Mouse (Mus musculus): ENCODE measurements around the gene Rpap1.
"Not testable (repeated sequence)": the region's sequence is repeated elsewhere in the genome, so short reads cannot be mapped to it uniquely, and the experiment has no call there.

Rpap1 gene

DNA sequence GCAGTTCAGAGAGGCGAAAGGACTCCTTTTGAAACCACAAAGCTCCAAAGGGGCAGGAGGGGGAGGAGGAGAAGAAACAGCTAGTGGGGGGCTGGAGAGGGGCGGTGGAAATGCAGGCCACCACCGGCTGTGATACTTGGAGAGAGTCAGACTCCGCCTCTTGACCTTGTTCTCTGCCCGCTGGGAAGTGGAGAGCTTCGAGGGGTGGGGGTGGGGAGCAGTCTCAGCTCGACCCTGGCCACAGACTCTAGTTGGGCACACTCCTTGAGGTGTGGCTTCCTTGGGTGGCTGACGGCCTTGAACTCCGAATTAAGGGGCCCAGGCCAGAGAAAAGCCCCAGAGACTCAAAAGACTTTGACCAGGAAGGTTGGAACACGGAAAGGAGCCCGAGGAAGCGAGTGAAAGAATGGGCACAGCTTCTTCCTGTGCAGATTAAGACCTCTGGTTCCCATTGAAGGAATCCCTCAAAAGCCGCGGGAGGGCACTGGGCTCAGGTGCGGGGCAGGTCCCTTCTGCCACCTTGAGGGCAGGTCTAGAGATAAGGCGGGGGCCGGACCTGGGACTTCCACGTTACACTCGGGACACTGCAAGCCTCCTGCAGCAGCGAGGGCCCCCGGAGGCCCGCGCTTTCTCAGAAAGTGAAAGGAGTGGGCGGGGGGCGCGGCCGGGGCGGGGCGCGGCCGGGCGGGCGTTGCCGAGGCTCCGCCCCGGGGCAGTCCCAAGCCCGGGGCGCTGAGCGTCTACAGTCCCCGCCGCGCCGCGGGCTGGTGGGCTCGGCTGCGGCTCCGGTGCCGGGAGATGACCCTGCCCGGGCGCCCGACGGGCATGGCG, 45.5 kb downstream of the Rpap1 start, which contains the start of gene Itpka:
Gene Itpka (plus strand): TSS at position 757 of the 831 bp plus-strand sequence.
- peak; percentile 89 for DNase-seq (ENCODE audit: low read depth, low spot score)

DNA sequence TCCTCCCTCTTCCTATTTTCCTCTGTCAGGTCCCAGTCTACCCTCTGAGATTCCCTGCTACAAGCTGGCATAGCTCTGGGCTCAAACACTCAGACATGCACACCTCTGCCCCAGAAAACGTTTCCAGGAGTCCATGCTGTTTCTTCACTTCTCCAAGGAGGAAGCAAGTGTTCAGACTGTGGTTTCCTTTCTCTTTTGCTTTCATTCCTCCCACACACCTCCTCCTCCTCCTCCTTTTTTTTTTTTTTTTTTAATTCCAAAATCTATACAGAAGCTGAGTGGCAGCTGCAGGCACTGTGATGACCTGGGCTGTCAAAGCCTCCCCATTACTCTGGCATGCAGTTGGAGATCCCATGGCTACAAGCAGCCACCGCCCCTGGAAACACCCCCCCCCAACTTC, 46.8 kb downstream of the Rpap1 start:
- DNase-seq (ENCODE audit: low read depth, low spot score): no peak

DNA sequence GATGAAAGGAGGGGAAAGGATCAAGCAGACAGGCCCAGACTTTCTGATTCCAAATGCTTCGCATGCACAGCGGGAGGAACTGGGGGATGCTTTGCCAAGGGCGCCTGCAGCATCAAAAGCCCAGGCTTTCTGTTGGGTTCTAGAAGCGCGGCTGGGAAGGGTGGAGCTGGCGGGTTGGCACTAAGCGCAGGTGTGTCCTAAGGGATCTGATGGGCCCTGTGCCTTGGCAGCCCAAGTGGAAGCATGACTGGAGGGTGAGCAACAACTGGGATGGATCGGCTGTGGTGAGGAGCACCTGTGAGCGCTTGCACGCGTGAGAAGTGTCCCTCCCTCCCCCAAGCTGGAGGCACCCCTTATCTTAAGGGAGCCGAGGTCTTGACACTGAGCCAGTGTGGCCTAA, 50.2 kb downstream of the Rpap1 start:
- DNase-seq (ENCODE audit: low read depth, low spot score): no peak

DNA sequence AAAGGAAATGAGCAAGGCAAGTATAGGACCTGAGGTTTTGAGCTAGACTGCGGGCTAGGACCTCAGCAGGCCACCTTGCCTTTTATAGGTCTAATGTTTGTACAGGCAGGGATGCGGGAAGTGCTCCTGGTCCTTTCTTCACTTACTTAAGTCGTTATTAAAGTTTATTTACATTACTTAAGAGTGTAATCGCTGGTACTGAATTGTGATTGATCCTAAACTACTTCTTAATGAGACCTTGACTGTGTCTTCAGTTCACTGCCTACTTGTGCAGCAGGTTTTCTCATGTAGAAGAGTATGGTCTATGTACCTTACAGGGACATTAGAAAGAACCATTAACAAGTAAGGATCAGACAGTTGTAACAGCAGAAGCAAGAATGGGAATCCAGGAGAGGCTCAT, 56.6 kb downstream of the Rpap1 start:
- DNase-seq (ENCODE audit: low read depth, low spot score): no peak

DNA sequence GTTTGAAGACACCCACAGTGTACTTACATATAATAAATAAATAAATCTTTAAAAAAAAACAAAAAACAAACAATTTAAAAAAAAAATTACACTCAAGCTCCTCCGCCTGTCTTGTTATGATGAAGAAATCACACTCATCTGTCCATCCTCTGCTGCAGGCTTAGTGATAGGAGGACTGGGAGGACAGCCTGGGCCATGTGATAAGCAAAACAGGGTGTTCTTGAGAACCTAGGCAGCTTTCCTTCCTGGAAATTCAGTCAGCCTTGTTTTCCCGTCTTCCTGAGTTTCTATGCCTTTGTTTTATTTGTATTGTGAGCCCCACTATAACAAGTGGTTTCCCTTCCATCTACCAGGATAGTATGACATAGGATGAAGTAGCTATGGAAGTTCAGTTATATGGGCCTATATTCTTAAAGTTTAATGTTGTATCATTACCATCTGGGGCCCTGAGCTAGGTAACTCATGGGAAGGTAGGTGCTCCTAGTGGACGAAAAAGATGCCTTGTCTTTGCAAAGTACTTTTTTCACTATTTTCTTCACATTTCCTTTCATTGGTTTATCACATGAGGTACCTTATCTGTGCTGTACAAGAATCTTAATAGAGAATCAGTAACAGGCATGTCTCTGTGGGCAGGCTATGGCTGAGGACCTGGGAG, 59.4 kb downstream of the Rpap1 start:
- no peak for DNase-seq (ENCODE audit: low read depth, low spot score)

DNA sequence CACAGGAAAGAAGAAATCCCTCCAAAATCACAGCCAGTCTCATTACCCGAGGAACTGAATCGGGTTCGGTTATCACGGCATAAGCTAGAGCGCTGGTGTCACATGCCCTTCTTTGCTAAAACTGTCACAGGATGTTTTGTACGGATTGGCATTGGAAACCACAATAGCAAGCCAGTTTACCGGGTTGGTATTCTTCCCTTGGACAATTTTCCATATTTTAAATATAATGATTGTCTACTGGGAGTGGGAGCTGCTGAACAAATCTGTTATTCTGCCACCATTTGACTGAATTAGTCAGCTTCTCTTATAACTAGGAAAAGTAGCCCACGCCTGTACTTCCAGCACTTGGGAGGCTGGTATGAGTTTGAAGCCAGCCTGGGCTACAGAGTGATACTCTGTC, 66.3 kb downstream of the Rpap1 start:
- no peak for DNase-seq (ENCODE audit: low read depth, low spot score)

DNA sequence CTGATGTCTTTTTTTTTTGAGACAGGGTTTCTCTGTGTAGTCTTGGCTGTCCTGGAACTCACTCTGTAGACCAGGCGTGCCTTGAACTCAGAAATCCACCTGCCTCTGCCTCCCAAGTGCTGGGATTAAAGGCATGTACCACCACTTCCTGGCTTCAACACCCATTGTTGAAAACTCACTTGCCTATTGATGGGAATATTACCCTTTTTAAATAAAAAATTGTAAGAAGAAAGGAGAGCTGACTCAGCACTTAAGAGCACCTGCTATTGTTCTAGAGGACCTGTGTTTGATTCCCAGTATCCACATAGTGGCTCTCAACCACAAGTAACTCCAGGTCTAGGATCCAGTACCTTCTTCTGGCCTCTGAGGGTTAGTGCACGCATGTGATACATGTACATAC, 71.5 kb downstream of the Rpap1 start:
- DNase-seq (ENCODE audit: low read depth, low spot score): not testable (repeated sequence)

Data from A20 (cell line).